Mouse (Mus musculus): ENCODE results near the gene Erc2. TPM values are rescaled to one million over a fixed set of nuclear protein-coding genes. Genes with fewer than 3 reads are reported as not detected.

Erc2 gene
- polyA plus RNA-seq, 1 experiment from 2014 or later: 2.7 TPM

- H3K4me3 ChIP-seq (replicated peaks; ENCODE audit: low read length): no peak overlapping the region
- H3K9ac ChIP-seq (ENCODE audit: low read length): no peak overlapping the region
- no peaks in the 10 kb centered on the region for H3K4me1 ChIP-seq (ENCODE audit: control insufficient read depth, insufficient read depth, low read length)
- no peaks in the 10 kb centered on the region for H3K27me3 ChIP-seq (ENCODE audit: control insufficient read depth, insufficient read depth, low read length)
- ATAC-seq (ENCODE audit: insufficient read depth, low FRiP score): no peak
- H3K27ac ChIP-seq (ENCODE audit: low read length): no peak overlapping the region
- WGBS: 91% methylated on average over 2 of the region's 2 CpGs
- no peak overlapping the region for H3K4me2 ChIP-seq (ENCODE audit: low read depth, low read length)
- H3K36me3 ChIP-seq (ENCODE audit: control insufficient read depth, insufficient read depth, low read length): no peaks in the 10 kb centered on the region
- H3K9me3 ChIP-seq (replicated peaks; ENCODE audit: control insufficient read depth, low read length): no peaks in the 10 kb centered on the region
Measured at GRCm38 (mm10) chr14:28143998-28144397, 521.8 kb downstream of the Erc2 start.

GRCm38 (mm10) chr14:28147201-28147600 is 525.0 kb downstream of the Erc2 start:
- 35% methylated on average over 5 of the region's 5 CpGs for WGBS

GRCm38 (mm10) chr14:28150942-28151341 is 528.7 kb downstream of the Erc2 start:
- no peak for ATAC-seq (ENCODE audit: insufficient read depth, low FRiP score)
- WGBS: 93% methylated on average over 3 of the region's 3 CpGs

More at GRCm38 (mm10) chr14:28147201-28147600, 525.0 kb downstream of the Erc2 start:
- H3K9me3 ChIP-seq (replicated peaks; ENCODE audit: control insufficient read depth, low read length): no peaks in the 10 kb centered on the region
- H3K27me3 ChIP-seq (ENCODE audit: control insufficient read depth, insufficient read depth, low read length): no peaks in the 10 kb centered on the region
- no peak for ATAC-seq (ENCODE audit: insufficient read depth, low FRiP score)
- H3K4me2 ChIP-seq (ENCODE audit: low read depth, low read length): no peak overlapping the region
- H3K36me3 ChIP-seq (ENCODE audit: control insufficient read depth, insufficient read depth, low read length): no peaks in the 10 kb centered on the region
- H3K27ac ChIP-seq (ENCODE audit: low read length): no peak overlapping the region
- no peak overlapping the region for H3K9ac ChIP-seq (ENCODE audit: low read length)
- H3K4me3 ChIP-seq (replicated peaks; ENCODE audit: low read length): no peak overlapping the region
- 0 out of 2 replicates have a peak, but pooled peaks cover 2% of the 10 kb centered on the region for H3K4me1 ChIP-seq (ENCODE audit: control insufficient read depth, insufficient read depth, low read length)

GRCm38 (mm10) chr14:28155706-28156105 is 533.5 kb downstream of the Erc2 start:
- H3K4me3 ChIP-seq (replicated peaks; ENCODE audit: low read length): no peak overlapping the region
- H3K27me3 ChIP-seq (ENCODE audit: control insufficient read depth, insufficient read depth, low read length): no peaks in the 10 kb centered on the region
- H3K9me3 ChIP-seq (replicated peaks; ENCODE audit: control insufficient read depth, low read length): no peaks in the 10 kb centered on the region
- H3K4me1 ChIP-seq (ENCODE audit: control insufficient read depth, insufficient read depth, low read length): 0 out of 2 replicates have a peak, but pooled peaks cover 2% of the 10 kb centered on the region
- 69% methylated on average over 4 of the region's 4 CpGs for WGBS
- no peak overlapping the region for H3K4me2 ChIP-seq (ENCODE audit: low read depth, low read length)
- no peak for ATAC-seq (ENCODE audit: insufficient read depth, low FRiP score)
- H3K36me3 ChIP-seq (ENCODE audit: control insufficient read depth, insufficient read depth, low read length): no peaks in the 10 kb centered on the region
- no peak overlapping the region for H3K9ac ChIP-seq (ENCODE audit: low read length)
- no peak overlapping the region for H3K27ac ChIP-seq (ENCODE audit: low read length)

More at GRCm38 (mm10) chr14:28150942-28151341, 528.7 kb downstream of the Erc2 start:
- H3K4me1 ChIP-seq (ENCODE audit: control insufficient read depth, insufficient read depth, low read length): 0 out of 2 replicates have a peak, but pooled peaks cover 2% of the 10 kb centered on the region
- H3K9ac ChIP-seq (ENCODE audit: low read length): no peak overlapping the region
- H3K4me3 ChIP-seq (replicated peaks; ENCODE audit: low read length): no peak overlapping the region
- no peak overlapping the region for H3K27ac ChIP-seq (ENCODE audit: low read length)
- no peak overlapping the region for H3K4me2 ChIP-seq (ENCODE audit: low read depth, low read length)
- no peaks in the 10 kb centered on the region for H3K36me3 ChIP-seq (ENCODE audit: control insufficient read depth, insufficient read depth, low read length)
- H3K27me3 ChIP-seq (ENCODE audit: control insufficient read depth, insufficient read depth, low read length): no peaks in the 10 kb centered on the region
- no peaks in the 10 kb centered on the region for H3K9me3 ChIP-seq (replicated peaks; ENCODE audit: control insufficient read depth, low read length)

GRCm38 (mm10) chr14:28160852-28161251 is 538.6 kb downstream of the Erc2 start:
- ATAC-seq (ENCODE audit: insufficient read depth, low FRiP score): no peak
- no peaks in the 10 kb centered on the region for H3K36me3 ChIP-seq (ENCODE audit: control insufficient read depth, insufficient read depth, low read length)
- no peak overlapping the region for H3K27ac ChIP-seq (ENCODE audit: low read length)
- H3K9me3 ChIP-seq (replicated peaks; ENCODE audit: control insufficient read depth, low read length): no peaks in the 10 kb centered on the region
- no peak overlapping the region for H3K4me2 ChIP-seq (ENCODE audit: low read depth, low read length)
- no peaks in the 10 kb centered on the region for H3K27me3 ChIP-seq (ENCODE audit: control insufficient read depth, insufficient read depth, low read length)
- WGBS: 79% methylated on average over 2 of the region's 2 CpGs
- H3K4me3 ChIP-seq (replicated peaks; ENCODE audit: low read length): no peak overlapping the region
- H3K4me1 ChIP-seq (ENCODE audit: control insufficient read depth, insufficient read depth, low read length): peaks cover 13% of the 10 kb centered on the region
- no peak overlapping the region for H3K9ac ChIP-seq (ENCODE audit: low read length)

- H3K4me3 ChIP-seq (replicated peaks; ENCODE audit: low read length): no peak overlapping the region
- ATAC-seq (ENCODE audit: insufficient read depth, low FRiP score): peak; percentile 82
- H3K27ac ChIP-seq (ENCODE audit: low read length): peak overlapping the region; percentile 82
- peaks cover 20% of the 10 kb centered on the region for H3K4me1 ChIP-seq (ENCODE audit: control insufficient read depth, insufficient read depth, low read length)
- peak overlapping the region; percentile 28 for H3K9ac ChIP-seq (ENCODE audit: low read length)
- H3K27me3 ChIP-seq (ENCODE audit: control insufficient read depth, insufficient read depth, low read length): no peaks in the 10 kb centered on the region
- no peaks in the 10 kb centered on the region for H3K36me3 ChIP-seq (ENCODE audit: control insufficient read depth, insufficient read depth, low read length)
- no peaks in the 10 kb centered on the region for H3K9me3 ChIP-seq (replicated peaks; ENCODE audit: control insufficient read depth, low read length)
- H3K4me2 ChIP-seq (ENCODE audit: low read depth, low read length): peak overlapping the region; percentile 22
- 24% methylated on average over 15 of the region's 15 CpGs for WGBS
Measured at GRCm38 (mm10) chr14:28164642-28165408, 542.6 kb downstream of the Erc2 start.

- H3K9ac ChIP-seq (ENCODE audit: low read length): no peak overlapping the region
- no peaks in the 10 kb centered on the region for H3K36me3 ChIP-seq (ENCODE audit: control insufficient read depth, insufficient read depth, low read length)
- H3K9me3 ChIP-seq (replicated peaks; ENCODE audit: control insufficient read depth, low read length): no peaks in the 10 kb centered on the region
- no peak for ATAC-seq (ENCODE audit: insufficient read depth, low FRiP score)
- H3K4me3 ChIP-seq (replicated peaks; ENCODE audit: low read length): no peak overlapping the region
- WGBS: 50% methylated on average over 5 of the region's 5 CpGs
- no peak overlapping the region for H3K4me2 ChIP-seq (ENCODE audit: low read depth, low read length)
- peaks cover 20% of the 10 kb centered on the region for H3K4me1 ChIP-seq (ENCODE audit: control insufficient read depth, insufficient read depth, low read length)
- peak overlapping the region; percentile 50 for H3K27ac ChIP-seq (ENCODE audit: low read length)
- H3K27me3 ChIP-seq (ENCODE audit: control insufficient read depth, insufficient read depth, low read length): no peaks in the 10 kb centered on the region
Measured at GRCm38 (mm10) chr14:28165621-28166211, 543.5 kb downstream of the Erc2 start.

GRCm38 (mm10) chr14:28170711-28171110 is 548.5 kb downstream of the Erc2 start:
- peaks cover 15% of the 10 kb centered on the region; the same call in 1 of the 2 replicates for H3K4me1 ChIP-seq (ENCODE audit: control insufficient read depth, insufficient read depth, low read length)
- no peak overlapping the region for H3K9ac ChIP-seq (ENCODE audit: low read length)
- no peak for ATAC-seq (ENCODE audit: insufficient read depth, low FRiP score)
- no peaks in the 10 kb centered on the region for H3K9me3 ChIP-seq (replicated peaks; ENCODE audit: control insufficient read depth, low read length)
- 44% methylated on average over 4 of the region's 4 CpGs for WGBS
- no peak overlapping the region for H3K27ac ChIP-seq (ENCODE audit: low read length)
- no peak overlapping the region for H3K4me2 ChIP-seq (ENCODE audit: low read depth, low read length)
- H3K36me3 ChIP-seq (ENCODE audit: control insufficient read depth, insufficient read depth, low read length): no peaks in the 10 kb centered on the region
- H3K27me3 ChIP-seq (ENCODE audit: control insufficient read depth, insufficient read depth, low read length): no peaks in the 10 kb centered on the region
- no peak overlapping the region for H3K4me3 ChIP-seq (replicated peaks; ENCODE audit: low read length)

- no peak for ATAC-seq (ENCODE audit: insufficient read depth, low FRiP score)
- H3K36me3 ChIP-seq (ENCODE audit: control insufficient read depth, insufficient read depth, low read length): no peaks in the 10 kb centered on the region
- H3K4me2 ChIP-seq (ENCODE audit: low read depth, low read length): no peak overlapping the region
- 42% methylated on average over 2 of the region's 2 CpGs for WGBS
- H3K9me3 ChIP-seq (replicated peaks; ENCODE audit: control insufficient read depth, low read length): no peaks in the 10 kb centered on the region
- no peak overlapping the region for H3K27ac ChIP-seq (ENCODE audit: low read length)
- no peaks in the 10 kb centered on the region for H3K27me3 ChIP-seq (ENCODE audit: control insufficient read depth, insufficient read depth, low read length)
- no peak overlapping the region for H3K9ac ChIP-seq (ENCODE audit: low read length)
- H3K4me3 ChIP-seq (replicated peaks; ENCODE audit: low read length): no peak overlapping the region
- peaks cover 9% of the 10 kb centered on the region; the same call in 1 of the 2 replicates for H3K4me1 ChIP-seq (ENCODE audit: control insufficient read depth, insufficient read depth, low read length)
Measured at GRCm38 (mm10) chr14:28171364-28171763, 549.1 kb downstream of the Erc2 start.
